Mouse (Mus musculus): ENCODE results near the gene Elf5. TPM values are rescaled to one million over a fixed set of nuclear protein-coding genes. Genes with fewer than 3 reads are reported as not detected.
A peak's percentile ranks its signal among the peaks of the same experiment; 100 is the strongest.

Elf5 gene
- polyA plus RNA-seq, 1 experiment from 2014 or later: not detected

DNA sequence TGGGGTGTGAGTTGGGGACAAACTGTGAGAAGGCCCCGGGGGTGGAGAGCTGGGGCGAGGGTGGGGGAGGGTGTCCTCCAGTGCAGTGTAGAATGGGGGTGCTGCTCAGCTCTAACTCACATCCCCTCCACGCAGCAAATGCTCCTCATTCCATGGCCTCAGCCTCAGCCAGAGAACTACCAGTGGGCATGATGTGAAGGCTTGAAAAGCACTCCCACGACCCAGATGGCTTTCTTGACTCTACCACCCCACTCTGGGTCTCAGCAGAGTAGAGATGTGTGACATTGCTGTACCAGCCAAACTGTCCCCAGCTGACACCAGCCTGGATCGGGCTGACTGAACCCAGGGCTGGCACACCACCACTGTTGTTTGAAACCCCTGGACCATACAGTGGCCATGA is 41.1 kb downstream of the Elf5 start:
- H3K27ac ChIP-seq (ENCODE audit: low read depth): no peak overlapping the region
- TF ChIP-seq CTCF (IDR thresholded peaks at IDR 0.05; ENCODE audit: low read depth): no peak
- TF ChIP-seq EP300 (IDR thresholded peaks at IDR 0.05; ENCODE audit: low read depth): no peak
- no peaks in the 10 kb centered on the region; the same call in 1 of the 2 replicates for H3K4me1 ChIP-seq (ENCODE audit: insufficient read depth)
- H3K9me3 ChIP-seq (ENCODE audit: low read length): no peaks in the 10 kb centered on the region
- H3K27me3 ChIP-seq (ENCODE audit: insufficient read depth, low read length): no peaks in the 10 kb centered on the region
- DNase-seq: no peak
- no peak overlapping the region for H3K9ac ChIP-seq (replicated peaks)
- WGBS (ENCODE audit: insufficient replicate concordance): 89% methylated on average over 5 of the region's 5 CpGs
- peaks cover 54% of the 10 kb centered on the region for H3K36me3 ChIP-seq (replicated peaks; ENCODE audit: insufficient read depth, low read length)
- H3K4me3 ChIP-seq (ENCODE audit: low read depth, low read length): no peak overlapping the region
- H3K4me2 ChIP-seq (ENCODE audit: low read depth, low read length): no peak overlapping the region
- ATAC-seq: no peak

DNA sequence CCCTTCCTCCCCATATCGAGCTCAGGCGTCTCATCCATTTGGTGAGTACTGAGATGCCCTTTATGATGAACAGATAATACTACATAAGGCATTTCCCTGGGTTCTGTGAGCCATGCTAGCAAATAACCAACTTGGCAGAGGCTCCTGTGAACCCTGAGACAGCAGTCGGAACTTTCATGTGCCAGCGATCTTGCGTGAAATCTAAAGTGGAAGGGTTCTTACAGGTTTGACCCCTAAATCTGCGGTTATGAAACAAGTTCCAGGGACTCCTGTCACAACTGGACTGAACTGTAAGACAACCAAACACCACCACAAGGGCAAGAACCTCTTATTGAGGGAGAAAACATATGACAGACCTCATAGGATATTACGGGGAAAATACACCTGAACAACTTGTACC is 44.3 kb downstream of the Elf5 start:
- Histone ChIP-seq H3K27me3 (ENCODE audit: insufficient read depth, low read length) (no peaks in the 10 kb centered on the region), H3K4me3 (ENCODE audit: low read depth, low read length) (no peak overlapping the region), H3K9me3 (ENCODE audit: low read length) (no peaks in the 10 kb centered on the region), H3K9ac (replicated peaks) (no peak overlapping the region), H3K27ac (ENCODE audit: low read depth) (no peak overlapping the region), H3K4me2 (ENCODE audit: low read depth, low read length) (no peak overlapping the region), H3K36me3 (replicated peaks; ENCODE audit: insufficient read depth, low read length) (peaks cover 85% of the 10 kb centered on the region), H3K4me1 (ENCODE audit: insufficient read depth) (no peaks in the 10 kb centered on the region; the same call in 1 of the 2 replicates)
- no peak for TF ChIP-seq EP300 (IDR thresholded peaks at IDR 0.05; ENCODE audit: low read depth)
- TF ChIP-seq CTCF (IDR thresholded peaks at IDR 0.05; ENCODE audit: low read depth): no peak
- DNase-seq (no peak), ATAC-seq (no peak)
- 96% methylated on average over 7 of the region's 7 CpGs for WGBS (ENCODE audit: insufficient replicate concordance)

DNA sequence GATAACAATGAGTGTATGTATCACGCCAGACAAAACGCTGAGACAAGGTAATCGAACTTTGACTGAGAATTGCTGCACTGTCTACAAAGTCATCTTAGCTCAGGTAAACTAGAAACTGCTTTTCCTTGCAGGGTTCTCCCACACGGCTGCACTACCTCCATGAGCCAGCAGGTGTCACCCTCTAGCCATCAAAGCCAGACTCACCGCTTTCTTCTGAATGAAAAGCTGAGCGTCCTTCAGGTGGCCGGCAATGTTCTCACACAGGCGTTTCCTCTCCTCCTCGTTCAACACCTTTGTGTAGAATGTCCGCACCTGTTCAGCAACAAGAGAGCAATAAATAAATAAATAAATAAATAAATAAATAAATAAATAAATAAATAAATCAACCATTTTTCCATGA is 45.2 kb downstream of the Elf5 start:
- H3K9me3 ChIP-seq (ENCODE audit: low read length): no peaks in the 10 kb centered on the region
- H3K27me3 ChIP-seq (ENCODE audit: insufficient read depth, low read length): no peaks in the 10 kb centered on the region
- no peak overlapping the region for H3K27ac ChIP-seq (ENCODE audit: low read depth)
- WGBS (ENCODE audit: insufficient replicate concordance): 25% methylated on average over 10 of the region's 10 CpGs
- H3K36me3 ChIP-seq (replicated peaks; ENCODE audit: insufficient read depth, low read length): peaks cover 89% of the 10 kb centered on the region
- no peaks in the 10 kb centered on the region; the same call in 1 of the 2 replicates for H3K4me1 ChIP-seq (ENCODE audit: insufficient read depth)
- H3K9ac ChIP-seq (replicated peaks): no peak overlapping the region
- peak; percentile 96 for TF ChIP-seq CTCF (IDR thresholded peaks at IDR 0.05; ENCODE audit: low read depth)
- no peak for TF ChIP-seq EP300 (IDR thresholded peaks at IDR 0.05; ENCODE audit: low read depth)
- H3K4me3 ChIP-seq (ENCODE audit: low read depth, low read length): no peak overlapping the region
- DNase-seq: peak; percentile 88
- ATAC-seq: peak; percentile 45; the same call in 1 of the 2 replicates
- no peak overlapping the region for H3K4me2 ChIP-seq (ENCODE audit: low read depth, low read length)

DNA sequence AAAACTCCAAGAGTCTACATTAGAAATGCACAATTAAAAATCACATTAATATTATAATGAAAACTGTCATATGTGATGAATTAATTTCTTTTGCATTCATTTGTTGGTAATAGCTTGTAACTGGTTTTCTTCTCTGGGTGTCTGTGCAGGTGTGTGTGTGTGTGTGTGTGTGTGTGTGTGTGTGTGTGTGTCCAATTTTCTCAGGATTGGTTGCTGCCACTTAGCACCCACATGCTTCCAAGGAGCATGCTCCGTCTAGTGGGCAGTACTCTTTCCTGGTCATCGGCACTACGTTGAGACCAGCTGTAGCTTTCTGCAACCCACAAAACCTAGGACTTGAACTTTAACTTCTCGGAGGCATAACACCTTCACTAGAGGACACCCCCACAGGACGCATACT is 45.6 kb downstream of the Elf5 start:
- 91% methylated on average over 5 of the region's 5 CpGs for WGBS (ENCODE audit: insufficient replicate concordance)
- no peak for DNase-seq
- H3K4me3 ChIP-seq (ENCODE audit: low read depth, low read length): no peak overlapping the region
- TF ChIP-seq CTCF (IDR thresholded peaks at IDR 0.05; ENCODE audit: low read depth) (no peak), EP300 (IDR thresholded peaks at IDR 0.05; ENCODE audit: low read depth) (no peak)
- no peak overlapping the region for H3K4me2 ChIP-seq (ENCODE audit: low read depth, low read length)
- no peak overlapping the region for H3K9ac ChIP-seq (replicated peaks)
- H3K9me3 ChIP-seq (ENCODE audit: low read length): no peaks in the 10 kb centered on the region
- H3K27me3 ChIP-seq (ENCODE audit: insufficient read depth, low read length): no peaks in the 10 kb centered on the region
- no peaks in the 10 kb centered on the region; the same call in 1 of the 2 replicates for H3K4me1 ChIP-seq (ENCODE audit: insufficient read depth)
- ATAC-seq: no peak
- H3K27ac ChIP-seq (ENCODE audit: low read depth): no peak overlapping the region
- peaks cover 91% of the 10 kb centered on the region for H3K36me3 ChIP-seq (replicated peaks; ENCODE audit: insufficient read depth, low read length)

DNA sequence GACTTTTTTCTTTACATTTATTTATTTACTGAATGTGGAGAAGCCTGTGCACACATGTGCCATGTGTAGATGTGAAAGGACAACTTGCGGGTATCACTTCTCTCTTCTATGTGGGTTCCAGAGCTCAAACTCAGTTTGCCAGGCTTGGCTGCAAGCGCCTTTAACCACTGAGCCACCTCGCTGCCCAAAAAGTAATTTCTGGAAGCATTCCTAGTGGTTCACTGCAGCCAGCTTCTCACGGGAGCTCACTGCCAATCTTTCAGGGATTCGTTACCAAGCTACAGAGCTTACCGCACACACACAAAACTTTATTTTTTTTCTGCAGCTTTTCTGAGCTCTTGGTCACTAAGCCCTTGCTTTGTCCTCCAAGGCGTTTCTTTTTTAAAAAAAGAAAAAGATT is 46.1 kb downstream of the Elf5 start:
- ATAC-seq: no peak
- H3K27me3 ChIP-seq (ENCODE audit: insufficient read depth, low read length): no peaks in the 10 kb centered on the region
- no peak for DNase-seq
- TF ChIP-seq CTCF (IDR thresholded peaks at IDR 0.05; ENCODE audit: low read depth): no peak
- no peak for TF ChIP-seq EP300 (IDR thresholded peaks at IDR 0.05; ENCODE audit: low read depth)
- H3K27ac ChIP-seq (ENCODE audit: low read depth): no peak overlapping the region
- H3K9ac ChIP-seq (replicated peaks): no peak overlapping the region
- H3K4me1 ChIP-seq (ENCODE audit: insufficient read depth): no peaks in the 10 kb centered on the region; the same call in 1 of the 2 replicates
- no peak overlapping the region for H3K4me2 ChIP-seq (ENCODE audit: low read depth, low read length)
- H3K36me3 ChIP-seq (replicated peaks; ENCODE audit: insufficient read depth, low read length): peaks cover 94% of the 10 kb centered on the region
- 90% methylated on average over 7 of the region's 7 CpGs for WGBS (ENCODE audit: insufficient replicate concordance)
- H3K4me3 ChIP-seq (ENCODE audit: low read depth, low read length): no peak overlapping the region
- H3K9me3 ChIP-seq (ENCODE audit: low read length): no peaks in the 10 kb centered on the region

DNA sequence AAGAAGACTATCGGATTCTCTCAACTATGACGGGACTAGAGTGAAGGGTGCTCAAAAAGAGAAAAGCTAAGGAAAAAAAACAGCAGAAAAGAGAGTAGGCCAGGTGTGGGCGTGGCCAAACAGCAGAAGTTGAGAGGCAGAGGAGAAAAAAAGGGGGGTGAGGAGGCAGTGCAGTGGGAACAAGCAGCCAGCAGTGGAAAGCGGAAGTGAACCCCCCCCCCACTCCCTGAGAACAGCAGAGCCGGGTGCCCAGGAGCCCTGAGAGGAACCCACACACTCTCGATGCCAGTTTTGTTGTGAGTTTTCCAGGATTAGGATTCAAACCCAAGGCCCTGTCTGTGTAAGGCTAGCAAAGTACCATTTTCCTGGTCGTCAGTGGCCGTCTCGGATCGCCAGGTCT is 47.6 kb downstream of the Elf5 start:
- no peaks in the 10 kb centered on the region for H3K9me3 ChIP-seq (ENCODE audit: low read length)
- no peak for DNase-seq
- H3K36me3 ChIP-seq (replicated peaks; ENCODE audit: insufficient read depth, low read length): peaks cover 95% of the 10 kb centered on the region
- no peaks in the 10 kb centered on the region; the same call in 1 of the 2 replicates for H3K4me1 ChIP-seq (ENCODE audit: insufficient read depth)
- H3K27me3 ChIP-seq (ENCODE audit: insufficient read depth, low read length): no peaks in the 10 kb centered on the region
- no peak overlapping the region for H3K27ac ChIP-seq (ENCODE audit: low read depth)
- no peak for ATAC-seq
- no peak overlapping the region for H3K4me3 ChIP-seq (ENCODE audit: low read depth, low read length)
- H3K4me2 ChIP-seq (ENCODE audit: low read depth, low read length): no peak overlapping the region
- TF ChIP-seq EP300 (IDR thresholded peaks at IDR 0.05; ENCODE audit: low read depth) (no peak), CTCF (IDR thresholded peaks at IDR 0.05; ENCODE audit: low read depth) (no peak)
- WGBS (ENCODE audit: insufficient replicate concordance): 89% methylated on average over 10 of the region's 10 CpGs
- H3K9ac ChIP-seq (replicated peaks): no peak overlapping the region

DNA sequence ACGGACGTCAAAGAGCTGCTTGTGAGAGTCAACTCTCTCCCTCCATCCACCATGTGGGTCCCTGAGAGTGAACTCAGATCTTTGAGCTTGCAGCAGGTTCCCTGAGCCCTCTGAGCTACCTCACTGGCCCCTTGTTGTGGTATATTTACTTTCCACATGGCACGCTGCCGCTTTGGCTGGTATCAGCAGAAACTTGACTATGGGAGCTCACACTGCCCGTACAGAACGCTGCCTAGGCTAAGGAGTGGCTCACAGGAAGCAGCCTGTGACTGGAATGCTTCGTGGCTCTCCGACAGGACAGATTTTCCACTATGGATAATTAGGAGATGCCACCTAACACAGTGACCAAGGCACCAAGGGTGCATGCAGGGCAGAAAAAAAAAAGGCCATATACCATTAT is 49.7 kb downstream of the Elf5 start:
- 87% methylated on average over 8 of the region's 8 CpGs for WGBS (ENCODE audit: insufficient replicate concordance)
- ATAC-seq (no peak), DNase-seq (no peak)
- Histone ChIP-seq H3K4me3 (ENCODE audit: low read depth, low read length) (no peak overlapping the region), H3K36me3 (replicated peaks; ENCODE audit: insufficient read depth, low read length) (peaks cover 96% of the 10 kb centered on the region), H3K27me3 (ENCODE audit: insufficient read depth, low read length) (no peaks in the 10 kb centered on the region), H3K9me3 (ENCODE audit: low read length) (no peaks in the 10 kb centered on the region), H3K4me1 (ENCODE audit: insufficient read depth) (no peaks in the 10 kb centered on the region; the same call in none of the 2 replicates), H3K9ac (replicated peaks) (no peak overlapping the region), H3K27ac (ENCODE audit: low read depth) (0 out of 2 replicates have a peak overlapping the region, but pooled peaks have one; percentile 29), H3K4me2 (ENCODE audit: low read depth, low read length) (no peak overlapping the region)
- TF ChIP-seq CTCF (IDR thresholded peaks at IDR 0.05; ENCODE audit: low read depth) (no peak), EP300 (IDR thresholded peaks at IDR 0.05; ENCODE audit: low read depth) (no peak)

Measured in liver, postnatal 0 days (tissue).